Mouse (Mus musculus): ENCODE measurements around the gene Pde4b. TPM values are rescaled to one million over a fixed set of nuclear protein-coding genes. Genes with fewer than 3 reads are reported as not detected.

The Pde4b gene
- polyA plus RNA-seq, 1 experiment from 2014 or later = 35.4 TPM

DNA sequence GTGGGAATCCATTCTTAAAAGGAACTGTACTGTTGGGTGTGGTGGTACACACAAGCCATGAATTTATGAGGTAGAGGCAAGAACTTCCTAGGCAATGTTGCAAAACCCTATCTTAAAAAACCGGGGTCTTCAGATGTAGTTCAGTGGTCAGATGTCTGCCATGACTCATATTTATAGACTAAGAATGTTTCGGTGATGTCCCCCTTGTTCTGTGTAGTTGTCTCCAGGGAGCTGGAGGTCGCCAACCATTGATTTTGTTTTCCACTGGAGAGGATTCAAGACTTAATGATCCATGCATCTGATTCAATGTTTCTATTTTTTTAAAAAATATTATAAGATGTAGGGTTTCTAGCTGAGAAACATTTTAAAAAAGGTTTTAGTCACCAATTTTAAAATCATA is 496.1 kb downstream of the Pde4b start:
- 82% methylated on average over 3 of the region's 3 CpGs for WGBS
- no peak for ATAC-seq (ENCODE audit: low read depth)
- Histone ChIP-seq H3K4me1 (replicated peaks; ENCODE audit: control insufficient read depth, insufficient read depth, low read length) (peaks cover 7% of the 10 kb centered on the region), H3K4me3 (ENCODE audit: low read length) (no peak overlapping the region), H3K27ac (ENCODE audit: low read length) (no peak overlapping the region), H3K27me3 (ENCODE audit: control insufficient read depth, insufficient read depth, low read depth, low read length) (no peaks in the 10 kb centered on the region), H3K9ac (ENCODE audit: low read length) (no peak overlapping the region), H3K9me3 (ENCODE audit: control insufficient read depth, low read length) (no peaks in the 10 kb centered on the region), H3K36me3 (ENCODE audit: control insufficient read depth, insufficient read depth, low read length) (no peaks in the 10 kb centered on the region), H3K4me2 (ENCODE audit: low read depth, low read length) (no peak overlapping the region)

GRCm38 (mm10) chr4:102584601-102585265 is 497.4 kb downstream of the Pde4b start:
- 34% methylated on average over 6 of the region's 6 CpGs for WGBS
- Histone ChIP-seq H3K4me2 (ENCODE audit: low read depth, low read length) (no peak overlapping the region), H3K4me3 (ENCODE audit: low read length) (no peak overlapping the region), H3K27ac (ENCODE audit: low read length) (peak overlapping the region; percentile 65), H3K9me3 (ENCODE audit: control insufficient read depth, low read length) (no peaks in the 10 kb centered on the region), H3K9ac (ENCODE audit: low read length) (no peak overlapping the region), H3K27me3 (ENCODE audit: control insufficient read depth, insufficient read depth, low read depth, low read length) (no peaks in the 10 kb centered on the region), H3K36me3 (ENCODE audit: control insufficient read depth, insufficient read depth, low read length) (no peaks in the 10 kb centered on the region), H3K4me1 (replicated peaks; ENCODE audit: control insufficient read depth, insufficient read depth, low read length) (peaks cover 14% of the 10 kb centered on the region)
- ATAC-seq (ENCODE audit: low read depth) = peak; percentile 81

GRCm38 (mm10) chr4:102585541-102585940 is 498.2 kb downstream of the Pde4b start:
- Histone ChIP-seq H3K4me3 (ENCODE audit: low read length) (no peak overlapping the region), H3K36me3 (ENCODE audit: control insufficient read depth, insufficient read depth, low read length) (no peaks in the 10 kb centered on the region), H3K9ac (ENCODE audit: low read length) (no peak overlapping the region), H3K27ac (ENCODE audit: low read length) (peak overlapping the region; percentile 55), H3K9me3 (ENCODE audit: control insufficient read depth, low read length) (no peaks in the 10 kb centered on the region), H3K4me2 (ENCODE audit: low read depth, low read length) (0 out of 2 replicates have a peak overlapping the region, but pooled peaks have one; percentile 4), H3K27me3 (ENCODE audit: control insufficient read depth, insufficient read depth, low read depth, low read length) (no peaks in the 10 kb centered on the region), H3K4me1 (replicated peaks; ENCODE audit: control insufficient read depth, insufficient read depth, low read length) (peaks cover 16% of the 10 kb centered on the region)
- WGBS = 67% methylated on average over 3 of the region's 4 CpGs
- no peak for ATAC-seq (ENCODE audit: low read depth)

GRCm38 (mm10) chr4:102586787-102587186 is 499.4 kb downstream of the Pde4b start:
- 91% methylated on average over 3 of the region's 3 CpGs for WGBS
- Histone ChIP-seq H3K27ac (ENCODE audit: low read length) (no peak overlapping the region), H3K9me3 (ENCODE audit: control insufficient read depth, low read length) (no peaks in the 10 kb centered on the region), H3K9ac (ENCODE audit: low read length) (no peak overlapping the region), H3K36me3 (ENCODE audit: control insufficient read depth, insufficient read depth, low read length) (0 out of 2 replicates have a peak, but pooled peaks cover under 1% of the 10 kb centered on the region), H3K4me3 (ENCODE audit: low read length) (no peak overlapping the region), H3K4me2 (ENCODE audit: low read depth, low read length) (no peak overlapping the region), H3K4me1 (replicated peaks; ENCODE audit: control insufficient read depth, insufficient read depth, low read length) (peaks cover 16% of the 10 kb centered on the region), H3K27me3 (ENCODE audit: control insufficient read depth, insufficient read depth, low read depth, low read length) (no peaks in the 10 kb centered on the region)
- ATAC-seq (ENCODE audit: low read depth) = no peak

- Histone ChIP-seq H3K27ac (ENCODE audit: low read length) (no peak overlapping the region), H3K4me2 (ENCODE audit: low read depth, low read length) (peak overlapping the region; percentile 49), H3K9me3 (ENCODE audit: control insufficient read depth, low read length) (no peaks in the 10 kb centered on the region), H3K4me3 (ENCODE audit: low read length) (peak overlapping the region; percentile 34), H3K27me3 (ENCODE audit: control insufficient read depth, insufficient read depth, low read depth, low read length) (no peaks in the 10 kb centered on the region), H3K9ac (ENCODE audit: low read length) (peak overlapping the region; percentile 51), H3K36me3 (ENCODE audit: control insufficient read depth, insufficient read depth, low read length) (0 out of 2 replicates have a peak, but pooled peaks cover 3% of the 10 kb centered on the region), H3K4me1 (replicated peaks; ENCODE audit: control insufficient read depth, insufficient read depth, low read length) (peaks cover 16% of the 10 kb centered on the region)
- WGBS = 41% methylated on average over 12 of the region's 12 CpGs
- ATAC-seq (ENCODE audit: low read depth) = peak; percentile 50; the same call in 1 of the 2 replicates
Measured at GRCm38 (mm10) chr4:102588668-102589455, 501.5 kb downstream of the Pde4b start.

GRCm38 (mm10) chr4:102589537-102590031 is 502.2 kb downstream of the Pde4b start:
- no peaks in the 10 kb centered on the region for H3K9me3 ChIP-seq (ENCODE audit: control insufficient read depth, low read length)
- ATAC-seq (ENCODE audit: low read depth) = peak; percentile 28; the same call in 1 of the 2 replicates
- H3K27me3 ChIP-seq (ENCODE audit: control insufficient read depth, insufficient read depth, low read depth, low read length) = no peaks in the 10 kb centered on the region
- 0 out of 2 replicates have a peak, but pooled peaks cover 5% of the 10 kb centered on the region for H3K36me3 ChIP-seq (ENCODE audit: control insufficient read depth, insufficient read depth, low read length)
- no peak overlapping the region for H3K27ac ChIP-seq (ENCODE audit: low read length)
- H3K9ac ChIP-seq (ENCODE audit: low read length) = peak overlapping the region; percentile 51
- peaks cover 14% of the 10 kb centered on the region for H3K4me1 ChIP-seq (replicated peaks; ENCODE audit: control insufficient read depth, insufficient read depth, low read length)
- H3K4me3 ChIP-seq (ENCODE audit: low read length) = peak overlapping the region; percentile 34
- WGBS = 10% methylated on average over 9 of the region's 9 CpGs
- peak overlapping the region; percentile 49 for H3K4me2 ChIP-seq (ENCODE audit: low read depth, low read length)

- Histone ChIP-seq H3K4me3 (ENCODE audit: low read length) (no peak overlapping the region), H3K9me3 (ENCODE audit: control insufficient read depth, low read length) (no peaks in the 10 kb centered on the region), H3K36me3 (ENCODE audit: control insufficient read depth, insufficient read depth, low read length) (0 out of 2 replicates have a peak, but pooled peaks cover 8% of the 10 kb centered on the region), H3K27me3 (ENCODE audit: control insufficient read depth, insufficient read depth, low read depth, low read length) (no peaks in the 10 kb centered on the region), H3K4me1 (replicated peaks; ENCODE audit: control insufficient read depth, insufficient read depth, low read length) (peaks cover 9% of the 10 kb centered on the region), H3K4me2 (ENCODE audit: low read depth, low read length) (no peak overlapping the region), H3K9ac (ENCODE audit: low read length) (no peak overlapping the region), H3K27ac (ENCODE audit: low read length) (no peak overlapping the region)
- WGBS = 58% methylated on average over 4 of the region's 4 CpGs
- ATAC-seq (ENCODE audit: low read depth) = no peak
Measured at GRCm38 (mm10) chr4:102591798-102592197, 504.5 kb downstream of the Pde4b start.

DNA sequence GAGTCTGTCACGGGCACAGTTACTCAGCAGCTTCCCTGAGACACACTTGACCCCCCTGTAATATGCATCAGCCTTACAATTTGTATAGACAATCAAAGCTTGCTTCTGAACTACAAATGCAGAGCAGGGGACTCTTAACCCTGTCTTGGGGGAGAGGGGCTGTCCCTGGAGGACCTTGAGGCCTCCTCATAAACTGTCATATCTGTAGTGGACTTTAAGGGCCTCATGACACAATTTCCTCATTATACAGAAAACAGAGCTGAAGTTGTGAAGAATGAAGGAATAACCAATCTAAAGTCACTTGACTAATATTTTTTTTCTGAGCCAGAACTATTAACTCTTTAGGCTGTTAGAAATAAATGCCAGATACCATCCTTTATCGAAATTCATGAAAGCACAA is 505.2 kb downstream of the Pde4b start:
- no peaks in the 10 kb centered on the region for H3K27me3 ChIP-seq (ENCODE audit: control insufficient read depth, insufficient read depth, low read depth, low read length)
- ATAC-seq (ENCODE audit: low read depth) = no peak
- no peak overlapping the region for H3K4me2 ChIP-seq (ENCODE audit: low read depth, low read length)
- H3K4me1 ChIP-seq (replicated peaks; ENCODE audit: control insufficient read depth, insufficient read depth, low read length) = peaks cover 9% of the 10 kb centered on the region
- no peak overlapping the region for H3K4me3 ChIP-seq (ENCODE audit: low read length)
- H3K9me3 ChIP-seq (ENCODE audit: control insufficient read depth, low read length) = no peaks in the 10 kb centered on the region
- H3K9ac ChIP-seq (ENCODE audit: low read length) = no peak overlapping the region
- H3K27ac ChIP-seq (ENCODE audit: low read length) = no peak overlapping the region
- 77% methylated on average over 2 of the region's 2 CpGs for WGBS
- 0 out of 2 replicates have a peak, but pooled peaks cover 8% of the 10 kb centered on the region for H3K36me3 ChIP-seq (ENCODE audit: control insufficient read depth, insufficient read depth, low read length)

- no peak overlapping the region for H3K9ac ChIP-seq (ENCODE audit: low read length)
- no peak overlapping the region for H3K4me2 ChIP-seq (ENCODE audit: low read depth, low read length)
- no peaks in the 10 kb centered on the region for H3K27me3 ChIP-seq (ENCODE audit: control insufficient read depth, insufficient read depth, low read depth, low read length)
- H3K36me3 ChIP-seq (ENCODE audit: control insufficient read depth, insufficient read depth, low read length) = peaks cover 13% of the 10 kb centered on the region; the same call in 1 of the 2 replicates
- H3K27ac ChIP-seq (ENCODE audit: low read length) = no peak overlapping the region
- peaks cover 9% of the 10 kb centered on the region for H3K4me1 ChIP-seq (replicated peaks; ENCODE audit: control insufficient read depth, insufficient read depth, low read length)
- H3K9me3 ChIP-seq (ENCODE audit: control insufficient read depth, low read length) = no peaks in the 10 kb centered on the region
- WGBS = 69% methylated on average over 4 of the region's 4 CpGs
- no peak for ATAC-seq (ENCODE audit: low read depth)
- no peak overlapping the region for H3K4me3 ChIP-seq (ENCODE audit: low read length)
Measured at GRCm38 (mm10) chr4:102593631-102594030, 506.3 kb downstream of the Pde4b start.

Measured in lung, embryonic 16.5 days (tissue).